8 mouse cellular contexts compared by ENCODE assay signal in the genomic region with DNA sequence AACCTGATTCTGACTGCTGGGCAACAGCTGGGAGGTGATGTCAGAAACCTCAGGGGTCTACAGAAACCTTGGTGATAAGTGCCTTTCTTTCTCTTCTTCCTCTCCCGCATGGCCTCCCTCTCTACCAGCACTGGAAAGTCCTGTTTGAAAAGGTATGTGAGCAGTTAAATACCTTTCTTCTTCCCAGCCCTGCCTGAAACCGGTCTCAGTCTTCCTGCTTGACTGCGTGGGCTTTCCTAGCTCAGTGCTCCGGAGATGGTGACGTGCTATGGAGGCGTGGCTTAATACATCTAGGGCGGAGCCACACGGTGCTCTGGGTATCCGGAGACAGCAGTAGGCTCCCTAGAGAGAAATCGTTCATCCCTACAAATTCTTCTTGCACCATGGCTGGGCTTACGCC. TPM values are rescaled to one million over a fixed set of nuclear protein-coding genes. Genes with fewer than 3 reads are reported as not detected.
DNase-seq lines count a peak whose midpoint lies in the region; ATAC-seq and TF ChIP-seq lines count a peak whose summit lies in the region.

No protein-coding gene starts in this region.

- intact Hi-C loops in left cerebral cortex, adult 2 months (cut with DNase I), result loop anchor here (5.0 kb wide), 1 partner anchor 50 kb away; no protein-coding TSS in a partner anchor

- DNase-seq in adrenal gland, adult 18-20 months (ENCODE audit: low spot score in 2 of 2), result peak; percentile 57 to 68
- peak; percentile 88 for DNase-seq in embryo, embryonic 10.5 days (ENCODE audit: low spot score)
- DNase-seq in gastrocnemius, postnatal 25 days, result peak; percentile 57
- peak; percentile 78 for DNase-seq in left cerebral cortex, adult 2 months (ENCODE audit: extremely low spot score in 1 of 2, low spot score in 2 of 2)
- DNase-seq in lung, postnatal 4 days, result peak; percentile 66 to 76
- peak; percentile 90 for DNase-seq in right cerebral cortex, adult 18-20 months

- peak; percentile 93 for ATAC-seq in inflammation-experienced regulatory T-cells, adult 6 months
- ATAC-seq in erythroblast, adult 5-6 weeks (replicated peaks; ENCODE audit: low FRiP score, poor library complexity, severe bottlenecking), result no peak

- H3K27ac ChIP-seq in left cerebral cortex, adult 2 months, result no peak overlapping the region; the same call in 1 of the 2 replicates

- no peak for TF ChIP-seq CTCF in left cerebral cortex, adult 2 months (IDR thresholded peaks at IDR 0.05)

- H3K4me3 ChIP-seq in left cerebral cortex, adult 2 months, result peak overlapping the region; percentile 78

RNA-seq across cellular contexts. Expression of a gene that starts 1.8 kb away (rescaled TPM):
- 1 to 10 TPM; 2.5 to 3.8 TPM for total RNA-seq in adrenal gland, adult 18-20 months (2021)
- 1 to 10 TPM; 6.9 to 7.1 TPM for total RNA-seq in gastrocnemius, postnatal 25 days (2021)
- polyA plus RNA-seq in inflammation-experienced regulatory T-cells, adult 6 months (2017; shearing (Covaris generic)), result under 1 TPM; 0.40 to 0.78 (median 0.44) TPM
- 10 to 100 TPM; 22.9 to 27.7 TPM for total RNA-seq in left cerebral cortex, adult 2 months (2021)
- not detected in 2 replicates for total RNA-seq in erythroblast, adult 5-6 weeks (2015; ENCODE audit: low replicate concordance)
- not detected in 2 replicates for total RNA-seq in erythroblast, adult 5-6 weeks (2017; ENCODE audit: low replicate concordance)
